Mouse (Mus musculus) ES-E14 (cell line): ENCODE results near the gene Prkaa1.

ENCODE experiments used
- CHD2 ChIP-seq: IDR thresholded peaks from 2 replicates; pipeline ENCODE4 v1.6.1; 2014; ENCODE audit warnings: mild to moderate bottlenecking, low read depth, low read length, inconsistent platforms
- HCFC1 ChIP-seq: IDR thresholded peaks from 2 replicates; pipeline ENCODE4 v1.6.1; 2012; ENCODE audit warnings: low read length, inconsistent platforms, borderline replicate concordance; ENCODE audit not compliant: insufficient read depth
- ZC3H11A ChIP-seq: IDR thresholded peaks from 2 replicates; pipeline ENCODE4 v1.6.1; 2012; ENCODE audit warnings: low read depth, mild to moderate bottlenecking, inconsistent platforms, low read length, borderline replicate concordance
- ZNF384 ChIP-seq: IDR thresholded peaks from 2 replicates; pipeline ENCODE4 v1.6.1; 2012; ENCODE audit warnings: low read depth, low read length, inconsistent platforms

GRCm38 (mm10) chr15:5155093-5155492 lies 11.4 kb downstream of the Prkaa1 start:
- TF ChIP-seq ZC3H11A = no peak
- no peak for TF ChIP-seq ZNF384
- TF ChIP-seq CHD2 = no peak
- TF ChIP-seq HCFC1 = no peak
